ENCODE assay signal across 38 mouse cellular contexts in genomic region chr11:83529024-83529423, GRCm38 (mm10). TPM values are rescaled to one million over a fixed set of nuclear protein-coding genes. Genes with fewer than 3 reads are reported as not detected.
A peak's percentile ranks its signal among the peaks of the same experiment; 100 is the strongest.
DNase-seq lines count a peak whose midpoint lies in the region; ATAC-seq and TF ChIP-seq lines count a peak whose summit lies in the region.
"Had no signal": no experiment of that assay in that cellular context is flagged by ENCODE, and none has a peak within 500 bp of the region (broad histone marks: within the 10 kb centered on the region; RNA-seq: fewer than 3 reads in every experiment).

No protein-coding gene starts in this region.

- DNase-seq in frontal cortex, postnatal 25 days (ENCODE audit: low spot score in 2 of 2): no peak
- DNase-seq in left cerebral cortex, postnatal 36 days (ENCODE audit: low spot score in 2 of 2): peak; percentile 10 to 18
- DNase-seq in left cerebral cortex, adult 11 months (ENCODE audit: low spot score): no peak
- peak; percentile 1 for DNase-seq in brain, embryonic 14.5 days (ENCODE audit: low read depth)
- DNase-seq in urinary bladder, adult 18-20 months (ENCODE audit: low spot score in 2 of 2): no peak
- DNase-seq: B cell, adult 2 months; cerebellum, adult 2 months; gastrocnemius, postnatal 25 days; heart, adult 11 months; kidney, adult 8-10 months; kidney, postnatal 4 days; layer of hippocampus, postnatal 36 days; liver, embryonic 13.5 days; lung, adult 18-20 months; lung, postnatal 4 days; thymus, postnatal 4 days had no signal

- no peak for TF ChIP-seq CTCF in brain, embryonic 14.5 days (IDR thresholded peaks at IDR 0.05; ENCODE audit: borderline replicate concordance, extremely low read depth, insufficient read depth, insufficient read length)

- TF ChIP-seq POLR2A in brain, embryonic 14.5 days (IDR thresholded peaks at IDR 0.05; ENCODE audit: borderline replicate concordance, extremely low read depth, insufficient read depth, insufficient read length, poor library complexity, severe bottlenecking): no peak

- intact Hi-C loops in left cerebral cortex, postnatal 36 days (cut with DNase I): no loop called here

- ATAC-seq in frontal cortex, adult (ENCODE audit: low TSS enrichment): peak; percentile 83
- ATAC-seq: activated CD4-positive, CD25-positive, alpha-beta regulatory T cell, adult 4 months; forebrain, embryonic 16.5 days; intestine, embryonic 16.5 days; lung, postnatal 0 days had no signal

RNA-seq across cellular contexts. Expression of gene Ccl5, which starts 1.3 kb away (rescaled TPM):
- total RNA-seq in left cerebral cortex, postnatal 36 days (2021): not detected
- 0.21 TPM in 1 of 2 replicates, not detected in the other for polyA plus RNA-seq in brain, embryonic 14.5 days (2012; rRNA removed)
- total RNA-seq: gastrocnemius, adult 18-20 months; gastrocnemius, postnatal 25 days; heart, postnatal 25 days; layer of hippocampus, postnatal 36 days; midbrain, postnatal 0 days had no signal
- polyA plus RNA-seq: erythroblast, embryonic 14.5 days; forebrain, embryonic 11.5 days; heart, embryonic 10.5 days; hindbrain, embryonic 12.5 days; limb, embryonic 10.5 days; midbrain, embryonic 12.5 days; midbrain, postnatal 0 days; neural tube, embryonic 13.5 days had no signal

RNA-seq across cellular contexts. Expression of gene Heatr9, which starts 7.0 kb away (rescaled TPM):
- not detected for total RNA-seq in left cerebral cortex, postnatal 36 days (2021)
- polyA plus RNA-seq in brain, embryonic 14.5 days (2012; rRNA removed): not detected in 2 replicates
- total RNA-seq: gastrocnemius, adult 18-20 months; gastrocnemius, postnatal 25 days; heart, postnatal 25 days; layer of hippocampus, postnatal 36 days; midbrain, postnatal 0 days had no signal
- polyA plus RNA-seq: cerebellum, adult 2 months; cortical plate, adult 2 months; embryonic facial prominence, embryonic 14.5 days; erythroblast, embryonic 14.5 days; forebrain, embryonic 11.5 days; forebrain, embryonic 16.5 days; heart, embryonic 10.5 days; heart, embryonic 15.5 days; hindbrain, embryonic 12.5 days; intestine, embryonic 16.5 days; kidney, postnatal 0 days; limb, embryonic 10.5 days; limb, embryonic 15.5 days; liver, embryonic 13.5 days; lung, postnatal 0 days; midbrain, embryonic 12.5 days; midbrain, postnatal 0 days; neural tube, embryonic 13.5 days; stomach, embryonic 14.5 days; thymus, postnatal 0 days had no signal

RNA-seq across cellular contexts. Expression of gene Ccl9, which starts 49.4 kb away (rescaled TPM):
- total RNA-seq in left cerebral cortex, postnatal 36 days (2021): 1 to 10 TPM; 3.3 to 5.6 TPM
- polyA plus RNA-seq in brain, embryonic 14.5 days (2012; rRNA removed): 0.83 and 1.00 TPM in 2 replicates
- polyA plus RNA-seq: erythroblast, embryonic 14.5 days had no signal

RNA-seq across cellular contexts. Expression of gene Taf15, which starts 56.1 kb away (rescaled TPM):
- 10 to 100 TPM; 44.2 to 72.7 TPM for total RNA-seq in left cerebral cortex, postnatal 36 days (2021)
- 51.0 and 92.8 TPM in 2 replicates for polyA plus RNA-seq in brain, embryonic 14.5 days (2012; rRNA removed)

Comparison
In these comparisons a context has a peak if more than half of its experiments do, and no peak if none do; other contexts are left out.
1. DNase-seq: peak in left cerebral cortex, postnatal 36 days (2 of 2) and brain, embryonic 14.5 days (single experiment); none in frontal cortex, postnatal 25 days (0 of 2), left cerebral cortex, adult 11 months (single experiment) and urinary bladder, adult 18-20 months (0 of 2).